Mouse (Mus musculus) brain, embryonic 14.5 days (tissue): ENCODE measurements around the gene Vash2. TPM values are rescaled to one million over a fixed set of nuclear protein-coding genes. Genes with fewer than 3 reads are reported as not detected.
"Not testable (repeated sequence)": the region's sequence is repeated elsewhere in the genome, so short reads cannot be mapped to it uniquely, and the experiment has no call there.

ENCODE experiments used
- DNase-seq: peaks from one replicate; pipeline ENCODE4 v3.0.0-alpha.2; 2011; ENCODE audit warnings: low read depth
- CTCF ChIP-seq: fragments of 200-500 bp; IDR thresholded peaks from 2 replicates; pipeline ENCODE4 v1.5.1; 2012; ENCODE audit warnings: inconsistent platforms, mild to moderate bottlenecking, moderate library complexity, borderline replicate concordance; ENCODE audit not compliant: insufficient read depth, insufficient read length; ENCODE audit errors: extremely low read depth
- POLR2A ChIP-seq: fragments of 200-500 bp; IDR thresholded peaks from 2 replicates; pipeline ENCODE4 v1.6.1; 2012; ENCODE audit warnings: mild to moderate bottlenecking, inconsistent platforms, borderline replicate concordance; ENCODE audit not compliant: poor library complexity, insufficient read depth, insufficient read length, severe bottlenecking; ENCODE audit errors: extremely low read depth
- polyA plus RNA-seq: library from polyadenylated mRNA; depleted of rRNA; stranded (reverse); fragments of >200 nt; gene quantifications from 2 replicates; pipeline ENCODE4 v1.2.3, GENCODE M21; 2012

Vash2 gene
- polyA plus RNA-seq, 1 experiment, result 66.0 TPM

- DNase-seq, result no peak
- TF ChIP-seq CTCF (no peak), POLR2A (no peak)
Measured at GRCm38 (mm10) chr1:190947986-190948385, 31.1 kb downstream of the Vash2 start.

- peak; percentile 85 for DNase-seq
- TF ChIP-seq CTCF, result peak; percentile 88; the same call in 1 of the 2 replicates
- no peak for TF ChIP-seq POLR2A
Measured at GRCm38 (mm10) chr1:190944109-190944760, 34.9 kb downstream of the Vash2 start.

DNA sequence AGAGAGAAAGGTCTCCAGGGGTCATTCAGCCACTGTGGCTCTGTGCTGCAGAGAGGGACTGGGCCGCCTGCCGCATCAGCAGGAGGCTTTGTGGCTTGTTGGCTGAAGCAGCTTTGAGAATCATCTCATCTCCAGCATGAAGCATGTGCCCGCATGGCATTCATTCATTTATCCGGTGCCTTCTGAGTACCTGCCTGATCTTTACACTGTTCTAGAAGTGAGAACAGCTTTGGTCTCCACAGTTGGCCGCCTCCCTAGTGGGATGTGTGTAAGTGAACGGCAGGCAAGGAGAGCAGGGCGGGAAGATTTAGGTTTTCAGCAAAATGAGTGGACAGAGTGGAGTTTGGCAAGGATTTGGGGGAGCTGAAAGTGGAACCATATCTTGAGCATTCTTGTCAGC is 39.3 kb downstream of the Vash2 start:
- no peak for TF ChIP-seq CTCF
- TF ChIP-seq POLR2A, result no peak
- no peak for DNase-seq

GRCm38 (mm10) chr1:190930181-190930580 is 48.9 kb downstream of the Vash2 start:
- TF ChIP-seq CTCF (no peak), POLR2A (no peak)
- no peak for DNase-seq

GRCm38 (mm10) chr1:190929010-190929695 is 49.9 kb downstream of the Vash2 start:
- DNase-seq, result peak; percentile 21
- TF ChIP-seq CTCF, result no peak

GRCm38 (mm10) chr1:190928370-190929009 is 50.6 kb downstream of the Vash2 start:
- no peak for TF ChIP-seq CTCF
- TF ChIP-seq POLR2A, result peak; percentile 81

DNA sequence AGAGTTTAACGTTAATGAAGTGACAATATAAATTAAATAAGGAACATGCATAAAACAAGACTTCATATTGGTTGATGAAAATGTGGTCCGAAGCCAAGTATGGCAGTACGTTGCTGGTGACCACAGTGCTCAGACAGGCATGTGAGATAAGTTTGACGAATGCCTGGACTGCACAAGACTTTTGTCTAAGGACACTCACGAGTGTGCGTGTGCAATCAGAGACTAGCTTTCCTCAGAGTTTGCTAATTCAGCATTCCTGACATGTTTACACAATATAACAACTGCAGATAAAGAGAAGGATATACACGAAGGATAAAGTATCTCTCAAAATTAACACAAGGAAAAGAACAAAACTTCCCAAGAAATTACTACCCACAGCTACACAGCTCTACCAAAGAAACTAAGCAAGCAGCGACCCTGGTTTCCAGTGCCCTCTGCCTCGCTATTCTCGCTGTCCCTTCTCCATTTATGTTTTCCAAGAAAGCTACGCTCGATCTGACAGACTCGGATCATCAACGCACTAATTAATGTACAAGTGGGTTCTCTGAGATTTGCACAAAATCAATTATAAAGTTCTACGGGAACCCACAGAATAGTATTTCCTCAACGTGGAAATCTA is 51.2 kb downstream of the Vash2 start:
- no peak for TF ChIP-seq CTCF
- TF ChIP-seq POLR2A, result no peak
- no peak for DNase-seq

More at GRCm38 (mm10) chr1:190928370-190929009, 50.6 kb downstream of the Vash2 start:
- DNase-seq, result peak; percentile 99

GRCm38 (mm10) chr1:190927311-190927710 is 51.8 kb downstream of the Vash2 start:
- TF ChIP-seq POLR2A, result no peak
- TF ChIP-seq CTCF, result no peak
- no peak for DNase-seq

- DNase-seq, result not testable (repeated sequence)
Measured at GRCm38 (mm10) chr1:190924812-190925211, 54.3 kb downstream of the Vash2 start, which contains the start of gene Angel2. Gene Angel2, plus strand, starts transcription at chr1:190925112.

GRCm38 (mm10) chr1:190919725-190920469 is 59.2 kb downstream of the Vash2 start:
- DNase-seq, result no peak
- TF ChIP-seq CTCF, result no peak
- TF ChIP-seq POLR2A, result no peak

- TF ChIP-seq POLR2A (no peak), CTCF (no peak)
- DNase-seq, result peak; percentile 7
Measured at GRCm38 (mm10) chr1:190918938-190919337, 60.2 kb downstream of the Vash2 start.
